Mouse (Mus musculus): Measurements from ENCODE around the gene Wipf1. TPM values are rescaled to one million over a fixed set of nuclear protein-coding genes. Genes with fewer than 3 reads are reported as not detected.

Gene Wipf1
- total RNA-seq (2023), result 194 to 210 TPM (median 202 TPM) in 4 replicates

GRCm38 (mm10) chr2:73529356-73530330, at the start of gene Wipf1:
Gene Wipf1, minus strand, starts transcription at chr2:73529734.

GRCm38 (mm10) chr2:73386356-73387046, 143.0 kb downstream of the Wipf1 start, which contains the start of gene Gpr155:
Gene Gpr155, minus strand, starts transcription at chr2:73386572.

Other genes starting within 250 kb of the Wipf1 start
- gene Scrn3, start 217.1 kb downstream of the Wipf1 start, total RNA-seq (2023), result 3.9 to 6.2 TPM (median 4.6 TPM) in 4 replicates
- gene Cir1, start 217.0 kb downstream of the Wipf1 start, total RNA-seq (2023), result 22.7 to 27.4 TPM (median 25.5 TPM) in 4 replicates
- gene Gpr155, start 143.2 kb downstream of the Wipf1 start, total RNA-seq (2023), result 14.2 to 20.2 TPM (median 17.9 TPM) in 4 replicates
- 0.13 TPM in 1 of 4 replicates, not detected in the others for gene Chrna1, start 50.6 kb upstream of the Wipf1 start, total RNA-seq (2023)
- gene Chn1, start 245.6 kb upstream of the Wipf1 start, total RNA-seq (2023), result not detected in 4 replicates